Mouse (Mus musculus): ENCODE data around the gene Acsbg2. TPM values are rescaled to one million over a fixed set of nuclear protein-coding genes. Genes with fewer than 3 reads are reported as not detected.

The Acsbg2 gene
- total and polyA plus RNA-seq, 3 experiments = not detected

DNA sequence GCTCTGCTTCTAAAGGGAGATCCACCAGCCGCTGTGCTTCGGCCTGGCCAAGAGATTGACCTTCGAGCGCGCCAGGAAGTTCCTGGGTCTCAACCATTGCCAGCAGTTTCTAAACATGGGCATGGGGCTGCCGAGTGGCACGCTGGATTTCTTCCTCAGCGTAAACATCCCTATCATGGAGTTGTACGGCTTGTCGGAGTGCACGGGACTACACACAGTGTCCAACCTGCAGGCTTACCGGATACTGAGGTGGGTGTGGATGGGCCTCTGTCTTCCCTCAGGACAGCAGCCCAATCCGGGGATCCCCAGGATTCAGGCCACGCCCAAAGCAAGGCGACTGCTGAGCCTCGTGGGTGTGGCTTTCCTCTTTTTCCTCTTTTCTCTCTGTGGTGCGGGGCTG, 9.4 kb upstream of the Acsbg2 start (continued):
- no peak for TF ChIP-seq CHD1 (IDR thresholded peaks at IDR 0.05; ENCODE audit: low read depth, low read length)
- no peak for TF ChIP-seq TAL1 (IDR thresholded peaks at IDR 0.05; ENCODE audit: low read length)
- peak; percentile 42; the same call in 1 of the 2 replicates for TF ChIP-seq TBP (IDR thresholded peaks at IDR 0.05; ENCODE audit: low read depth, low read length)
- TF ChIP-seq ZKSCAN1 (IDR thresholded peaks at IDR 0.05; ENCODE audit: low read depth, low read length) = no peak
- TF ChIP-seq GATA1 (IDR thresholded peaks at IDR 0.05; ENCODE audit: low read depth, low read length) = no peak
- TF ChIP-seq MXI1 (IDR thresholded peaks at IDR 0.05; ENCODE audit: low read depth, low read length) = peak; percentile 66
- TF ChIP-seq MYC (IDR thresholded peaks at IDR 0.05; ENCODE audit: low read depth, low read length) = no peak
- TF ChIP-seq ZC3H11A (IDR thresholded peaks at IDR 0.05; ENCODE audit: low read depth, low read length) = no peak
- peak; percentile 9; the same call in 1 of the 2 replicates for TF ChIP-seq SIN3A (IDR thresholded peaks at IDR 0.05; ENCODE audit: low read length)

DNA sequence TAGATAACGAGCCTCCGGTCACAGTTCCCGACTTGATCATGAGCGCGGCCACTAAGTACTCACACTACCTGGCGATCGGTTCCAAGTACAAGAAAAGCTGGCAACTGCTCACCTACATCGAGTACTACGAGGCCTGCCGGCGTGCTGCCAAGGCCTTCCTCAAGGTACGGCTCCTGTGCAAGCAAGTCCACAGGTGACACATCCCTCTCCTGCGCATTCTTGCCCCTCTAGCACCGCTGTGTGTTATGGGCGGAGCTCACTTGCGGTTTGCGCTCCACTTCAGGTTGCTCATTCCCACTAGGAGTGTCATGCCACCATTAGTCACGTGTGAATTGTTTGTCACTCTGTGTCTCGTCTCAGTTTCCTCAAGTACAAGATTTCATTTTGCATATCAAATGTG, 3.2 kb upstream of the Acsbg2 start:
- Histone ChIP-seq H3K36me3 (ENCODE audit: control insufficient read depth in 1 of 2, insufficient read depth in 2 of 2, low read length in 2 of 2) (no peaks in the 10 kb centered on the region), H3K9ac (ENCODE audit: control insufficient read depth, low read depth, low read length, poor library complexity, severe bottlenecking) (no peak overlapping the region), H3K4me1 (ENCODE audit: control insufficient read depth in 1 of 2, insufficient read depth in 2 of 2, low read length in 2 of 2) (no peaks in the 10 kb centered on the region), H3K27me3 (ENCODE audit: control insufficient read depth in 1 of 2, insufficient read depth in 2 of 2, low read length in 2 of 2) (no peaks in the 10 kb centered on the region), H3K79me2 (ENCODE audit: control insufficient read depth, insufficient read depth, low read length, poor library complexity) (no peaks in the 10 kb centered on the region), H3K4me3 (ENCODE audit: control insufficient read depth in 1 of 2, insufficient read depth in 1 of 2, low read depth in 2 of 2, low read length in 2 of 2) (no peak overlapping the region), H3K9me3 (replicated peaks; ENCODE audit: insufficient read depth, low read length) (no peaks in the 10 kb centered on the region), H3K27ac (ENCODE audit: control insufficient read depth, low read depth, low read length) (no peak overlapping the region)
- DNase-seq (ENCODE audit: low read depth, low spot score) = no peak
- TF ChIP-seq ELF1 (IDR thresholded peaks at IDR 0.05; ENCODE audit: low read depth, low read length) (no peak), MYB (IDR thresholded peaks at IDR 0.05; ENCODE audit: low read depth, low read length) (no peak), MYC (IDR thresholded peaks at IDR 0.05; ENCODE audit: low read depth, low read length) (no peak), ZKSCAN1 (IDR thresholded peaks at IDR 0.05; ENCODE audit: low read depth, low read length) (no peak), NRF1 (IDR thresholded peaks at IDR 0.05; ENCODE audit: insufficient read depth, low read depth, low read length, poor library complexity, severe bottlenecking) (no peak), POLR2A (IDR thresholded peaks at IDR 0.05; ENCODE audit: control insufficient read depth in 1 of 2, insufficient read depth in 1 of 2, low read depth in 1 of 2, low read length in 2 of 2, poor library complexity in 1 of 2) (no peak), KAT2A (conservative IDR thresholded peaks at IDR 0.05; ENCODE audit: low read depth, low read length) (no peak), RAD21 (IDR thresholded peaks at IDR 0.05; ENCODE audit: low read depth, low read length) (no peak), ZNF384 (IDR thresholded peaks at IDR 0.05; ENCODE audit: low read depth, low read length) (no peak)

- Histone ChIP-seq H3K79me2 (ENCODE audit: control insufficient read depth, insufficient read depth, low read length, poor library complexity) (no peaks in the 10 kb centered on the region), H3K27ac (ENCODE audit: control insufficient read depth, low read depth, low read length) (no peak overlapping the region), H3K4me3 (ENCODE audit: control insufficient read depth in 1 of 2, insufficient read depth in 1 of 2, low read depth in 2 of 2, low read length in 2 of 2) (no peak overlapping the region), H3K36me3 (ENCODE audit: control insufficient read depth in 1 of 2, insufficient read depth in 2 of 2, low read length in 2 of 2) (no peaks in the 10 kb centered on the region), H3K9ac (ENCODE audit: control insufficient read depth, low read depth, low read length, poor library complexity, severe bottlenecking) (no peak overlapping the region), H3K4me1 (ENCODE audit: control insufficient read depth in 1 of 2, insufficient read depth in 2 of 2, low read length in 2 of 2) (no peaks in the 10 kb centered on the region), H3K9me3 (replicated peaks; ENCODE audit: insufficient read depth, low read length) (no peaks in the 10 kb centered on the region), H3K27me3 (ENCODE audit: control insufficient read depth in 1 of 2, insufficient read depth in 2 of 2, low read length in 2 of 2) (no peaks in the 10 kb centered on the region)
- TF ChIP-seq NELFE (IDR thresholded peaks at IDR 0.05; ENCODE audit: low read depth, low read length) (no peak), MEF2A (IDR thresholded peaks at IDR 0.05; ENCODE audit: extremely low read depth, insufficient replicate concordance, low read depth, low read length, poor library complexity, severe bottlenecking) (no peak), MXI1 (IDR thresholded peaks at IDR 0.05; ENCODE audit: low read depth, low read length) (no peak), JUND (IDR thresholded peaks at IDR 0.05; ENCODE audit: low read depth, low read length) (no peak)
- DNase-seq (ENCODE audit: low read depth, low spot score) = no peak
Measured at GRCm38 (mm10) chr17:56876981-56877380, 2.7 kb upstream of the Acsbg2 start.
